Mouse (Mus musculus): ENCODE data around the gene 1110008P14Rik. TPM values are rescaled to one million over a fixed set of nuclear protein-coding genes. Genes with fewer than 3 reads are reported as not detected.
A peak's percentile ranks its signal among the peaks of the same experiment; 100 is the strongest.

Gene 1110008P14Rik
- polyA plus RNA-seq, 1 experiment from 2014 or later, result 51.3 TPM

DNA sequence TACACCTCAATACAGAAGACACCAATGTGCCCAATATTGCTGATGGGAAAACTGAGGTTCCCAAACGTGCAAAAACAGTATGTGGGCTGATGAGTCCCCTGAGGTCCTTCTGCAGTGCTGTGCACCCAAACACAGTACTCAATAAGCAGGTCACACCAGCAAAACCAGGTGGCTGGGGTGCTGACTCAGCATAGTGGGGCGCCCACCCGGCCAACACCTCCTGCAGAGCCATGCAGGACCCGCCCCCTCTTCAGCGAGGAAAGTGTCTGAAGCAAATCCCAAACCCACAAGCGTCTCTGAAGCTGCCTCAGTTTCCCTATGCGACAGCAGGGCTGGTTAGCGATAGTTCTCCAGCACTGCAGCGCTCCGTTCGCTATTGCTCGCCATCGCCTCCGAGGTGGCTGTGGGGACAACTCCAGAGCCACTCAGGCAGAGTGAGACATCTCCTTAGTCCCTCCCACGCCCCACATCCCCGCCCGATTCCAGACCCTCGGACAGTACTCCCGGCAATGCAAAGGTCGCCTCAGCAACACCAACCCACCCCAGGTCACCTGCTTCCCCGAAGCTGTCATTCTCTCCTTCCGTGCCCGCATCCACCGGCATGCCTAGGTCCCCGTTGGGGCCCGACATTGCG is 480 bp downstream of the 1110008P14Rik start:
- Histone ChIP-seq H3K4me3 (ENCODE audit: low read depth, low read length) (peak overlapping the region; percentile 65), H3K9me3 (replicated peaks; ENCODE audit: control insufficient read depth, low read length) (no peaks in the 10 kb centered on the region), H3K9ac (ENCODE audit: low read depth, low read length) (peak overlapping the region; percentile 39), H3K36me3 (ENCODE audit: control insufficient read depth, insufficient read depth, low read length) (peaks cover 21% of the 10 kb centered on the region), H3K27ac (ENCODE audit: low read depth, low read length) (0 out of 2 replicates have a peak overlapping the region, but pooled peaks have one; percentile 37), H3K27me3 (ENCODE audit: control insufficient read depth, insufficient read depth, low read length) (peaks cover 17% of the 10 kb centered on the region), H3K4me2 (peak overlapping the region; percentile 88), H3K4me1 (ENCODE audit: control insufficient read depth, insufficient read depth, low read length) (0 out of 2 replicates have a peak, but pooled peaks cover 5% of the 10 kb centered on the region)
- 1% methylated on average over 27 of the region's 27 CpGs for WGBS (ENCODE audit: insufficient replicate concordance)
- ATAC-seq (replicated peaks; ENCODE audit: insufficient number of reproducible peaks, low FRiP score, low TSS enrichment), result peak; percentile 48

GRCm38 (mm10) chr2:32380001-32380500 is 1.7 kb downstream of the 1110008P14Rik start:
- Histone ChIP-seq H3K4me3 (ENCODE audit: low read depth, low read length) (no peak overlapping the region), H3K27me3 (ENCODE audit: control insufficient read depth, insufficient read depth, low read length) (peaks cover 17% of the 10 kb centered on the region), H3K9ac (ENCODE audit: low read depth, low read length) (no peak overlapping the region), H3K4me1 (ENCODE audit: control insufficient read depth, insufficient read depth, low read length) (peaks cover 14% of the 10 kb centered on the region), H3K9me3 (replicated peaks; ENCODE audit: control insufficient read depth, low read length) (no peaks in the 10 kb centered on the region), H3K4me2 (no peak overlapping the region), H3K36me3 (ENCODE audit: control insufficient read depth, insufficient read depth, low read length) (peaks cover 25% of the 10 kb centered on the region), H3K27ac (ENCODE audit: low read depth, low read length) (no peak overlapping the region)
- ATAC-seq (replicated peaks; ENCODE audit: insufficient number of reproducible peaks, low FRiP score, low TSS enrichment), result no peak
- 87% methylated on average over 7 of the region's 7 CpGs for WGBS (ENCODE audit: insufficient replicate concordance)

DNA sequence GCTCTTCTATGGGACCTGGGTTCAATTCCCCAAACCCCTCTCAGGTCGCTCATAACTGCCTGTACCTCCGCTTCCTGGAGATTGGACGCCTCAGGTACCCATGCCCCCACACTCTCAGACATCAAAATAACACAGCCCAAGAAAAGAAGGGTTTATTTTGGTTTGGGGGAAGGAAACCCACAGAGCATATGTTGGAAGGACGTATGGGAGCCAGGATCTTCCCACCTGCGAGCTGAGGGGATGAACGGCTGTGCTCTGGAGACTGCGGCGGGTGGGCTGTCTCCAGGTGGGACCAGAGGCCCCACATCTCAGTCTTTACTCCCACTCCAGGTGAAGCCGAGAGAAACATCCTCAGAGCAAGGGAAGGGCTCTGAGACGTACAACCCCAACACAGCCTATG is 4.8 kb downstream of the 1110008P14Rik start:
- H3K4me3 ChIP-seq (ENCODE audit: low read depth, low read length), result no peak overlapping the region

GRCm38 (mm10) chr2:32375317-32375940 is 6.3 kb downstream of the 1110008P14Rik start:
- Histone ChIP-seq H3K27ac (ENCODE audit: low read depth, low read length) (no peak overlapping the region), H3K9ac (ENCODE audit: low read depth, low read length) (no peak overlapping the region), H3K9me3 (replicated peaks; ENCODE audit: control insufficient read depth, low read length) (no peaks in the 10 kb centered on the region), H3K27me3 (ENCODE audit: control insufficient read depth, insufficient read depth, low read length) (no peaks in the 10 kb centered on the region), H3K4me3 (ENCODE audit: low read depth, low read length) (no peak overlapping the region), H3K4me2 (no peak overlapping the region; the same call in 1 of the 2 replicates), H3K4me1 (ENCODE audit: control insufficient read depth, insufficient read depth, low read length) (peaks cover 9% of the 10 kb centered on the region), H3K36me3 (ENCODE audit: control insufficient read depth, insufficient read depth, low read length) (peaks cover 54% of the 10 kb centered on the region)
- no peak for ATAC-seq (replicated peaks; ENCODE audit: insufficient number of reproducible peaks, low FRiP score, low TSS enrichment)
- WGBS (ENCODE audit: insufficient replicate concordance), result 70% methylated on average over 13 of the region's 13 CpGs

More for the DNA sequence above, 4.8 kb downstream of the 1110008P14Rik start:
- no peaks in the 10 kb centered on the region for H3K27me3 ChIP-seq (ENCODE audit: control insufficient read depth, insufficient read depth, low read length)
- 87% methylated on average over 10 of the region's 10 CpGs for WGBS (ENCODE audit: insufficient replicate concordance)
- peaks cover 11% of the 10 kb centered on the region for H3K4me1 ChIP-seq (ENCODE audit: control insufficient read depth, insufficient read depth, low read length)
- no peak overlapping the region for H3K9ac ChIP-seq (ENCODE audit: low read depth, low read length)
- H3K9me3 ChIP-seq (replicated peaks; ENCODE audit: control insufficient read depth, low read length), result no peaks in the 10 kb centered on the region
- H3K4me2 ChIP-seq, result no peak overlapping the region
- H3K27ac ChIP-seq (ENCODE audit: low read depth, low read length), result no peak overlapping the region
- H3K36me3 ChIP-seq (ENCODE audit: control insufficient read depth, insufficient read depth, low read length), result peaks cover 43% of the 10 kb centered on the region
- ATAC-seq (replicated peaks; ENCODE audit: insufficient number of reproducible peaks, low FRiP score, low TSS enrichment), result no peak

DNA sequence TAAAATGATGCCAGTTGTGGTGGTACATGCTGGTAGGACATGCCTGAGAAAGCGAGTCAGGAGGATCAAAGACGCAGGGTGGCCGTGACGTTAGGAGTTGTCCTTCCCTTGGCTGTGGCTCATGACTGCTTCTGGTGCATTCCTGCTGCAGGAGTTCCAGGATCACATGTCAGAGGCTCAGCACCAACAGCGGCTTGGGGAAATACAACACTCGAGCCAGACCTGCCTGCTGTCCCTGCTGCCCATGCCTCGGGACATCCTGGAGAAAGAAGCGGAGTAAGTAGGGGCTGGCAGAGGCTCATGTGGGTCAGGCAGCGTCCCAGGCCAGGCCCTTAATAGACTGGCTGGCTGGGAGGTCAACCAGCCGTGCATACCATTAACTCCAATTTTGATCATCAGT is 7.5 kb downstream of the 1110008P14Rik start:
- Histone ChIP-seq H3K9ac (ENCODE audit: low read depth, low read length) (no peak overlapping the region), H3K36me3 (ENCODE audit: control insufficient read depth, insufficient read depth, low read length) (peaks cover 58% of the 10 kb centered on the region), H3K4me1 (ENCODE audit: control insufficient read depth, insufficient read depth, low read length) (peaks cover 9% of the 10 kb centered on the region), H3K9me3 (replicated peaks; ENCODE audit: control insufficient read depth, low read length) (no peaks in the 10 kb centered on the region), H3K27me3 (ENCODE audit: control insufficient read depth, insufficient read depth, low read length) (no peaks in the 10 kb centered on the region), H3K4me2 (no peak overlapping the region), H3K4me3 (ENCODE audit: low read depth, low read length) (no peak overlapping the region), H3K27ac (ENCODE audit: low read depth, low read length) (no peak overlapping the region)
- WGBS (ENCODE audit: insufficient replicate concordance), result 73% methylated on average over 10 of the region's 10 CpGs
- ATAC-seq (replicated peaks; ENCODE audit: insufficient number of reproducible peaks, low FRiP score, low TSS enrichment), result no peak

DNA sequence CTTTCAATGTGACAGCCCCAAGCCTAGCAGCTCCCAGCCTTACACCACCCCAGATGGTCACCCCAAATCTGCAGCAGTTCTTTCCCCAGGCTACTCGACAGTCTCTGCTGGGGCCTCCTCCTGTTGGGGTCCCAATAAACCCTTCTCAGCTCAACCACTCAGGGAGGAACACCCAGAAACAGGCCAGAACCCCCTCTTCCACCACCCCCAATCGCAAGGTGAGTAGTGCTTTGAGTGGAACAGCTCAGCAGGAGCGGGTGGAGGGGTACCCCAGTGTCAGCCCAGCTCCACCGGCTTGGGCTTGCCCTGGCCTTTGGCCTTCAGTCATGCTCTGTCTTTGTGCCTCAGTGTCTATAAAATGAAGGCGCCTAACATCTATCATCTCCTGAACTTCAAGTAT is 14.4 kb downstream of the 1110008P14Rik start:
- H3K4me2 ChIP-seq, result no peak overlapping the region
- H3K4me1 ChIP-seq (ENCODE audit: control insufficient read depth, insufficient read depth, low read length), result peaks cover 6% of the 10 kb centered on the region; the same call in 1 of the 2 replicates
- no peak overlapping the region for H3K9ac ChIP-seq (ENCODE audit: low read depth, low read length)
- WGBS (ENCODE audit: insufficient replicate concordance), result 98% methylated on average over 5 of the region's 5 CpGs
- H3K4me3 ChIP-seq (ENCODE audit: low read depth, low read length), result no peak overlapping the region
- no peaks in the 10 kb centered on the region for H3K27me3 ChIP-seq (ENCODE audit: control insufficient read depth, insufficient read depth, low read length)
- no peak for ATAC-seq (replicated peaks; ENCODE audit: insufficient number of reproducible peaks, low FRiP score, low TSS enrichment)
- peaks cover 36% of the 10 kb centered on the region for H3K36me3 ChIP-seq (ENCODE audit: control insufficient read depth, insufficient read depth, low read length)
- no peak overlapping the region for H3K27ac ChIP-seq (ENCODE audit: low read depth, low read length)
- no peaks in the 10 kb centered on the region for H3K9me3 ChIP-seq (replicated peaks; ENCODE audit: control insufficient read depth, low read length)

DNA sequence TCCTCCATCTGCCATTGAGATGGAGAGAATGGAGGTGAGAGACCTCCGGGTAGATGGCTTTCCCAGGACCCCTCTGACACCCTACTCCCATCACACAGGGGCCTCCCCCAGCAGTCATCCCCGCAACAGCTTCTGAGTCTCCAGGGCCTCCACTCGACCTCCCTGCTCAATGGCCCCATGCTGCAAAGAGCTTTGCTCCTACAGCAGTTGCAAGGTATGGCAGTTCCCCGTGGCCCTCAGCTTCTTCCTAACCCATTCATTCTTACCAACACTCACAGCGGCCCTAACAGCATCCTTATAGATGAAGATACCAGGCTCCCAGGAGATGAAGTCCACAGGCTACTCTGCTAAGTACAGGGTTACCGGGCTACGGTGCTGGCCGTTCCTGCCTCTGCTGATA is 17.6 kb downstream of the 1110008P14Rik start:
- ATAC-seq (replicated peaks; ENCODE audit: insufficient number of reproducible peaks, low FRiP score, low TSS enrichment), result no peak
- H3K9ac ChIP-seq (ENCODE audit: low read depth, low read length), result no peak overlapping the region; the same call in 1 of the 2 replicates
- H3K27me3 ChIP-seq (ENCODE audit: control insufficient read depth, insufficient read depth, low read length), result no peaks in the 10 kb centered on the region
- peaks cover 14% of the 10 kb centered on the region for H3K36me3 ChIP-seq (ENCODE audit: control insufficient read depth, insufficient read depth, low read length)
- peak overlapping the region; percentile 87; the same call in 1 of the 2 replicates for H3K4me3 ChIP-seq (ENCODE audit: low read depth, low read length)
- H3K4me1 ChIP-seq (ENCODE audit: control insufficient read depth, insufficient read depth, low read length), result peaks cover 6% of the 10 kb centered on the region; the same call in 1 of the 2 replicates
- 73% methylated on average over 8 of the region's 8 CpGs for WGBS (ENCODE audit: insufficient replicate concordance)
- H3K9me3 ChIP-seq (replicated peaks; ENCODE audit: control insufficient read depth, low read length), result no peaks in the 10 kb centered on the region
- no peak overlapping the region for H3K27ac ChIP-seq (ENCODE audit: low read depth, low read length)
- H3K4me2 ChIP-seq, result peak overlapping the region; percentile 87

GRCm38 (mm10) chr2:32363376-32364106 is 18.2 kb downstream of the 1110008P14Rik start:
- peak; percentile 26; the same call in 1 of the 2 replicates for ATAC-seq (replicated peaks; ENCODE audit: insufficient number of reproducible peaks, low FRiP score, low TSS enrichment)
- Histone ChIP-seq H3K4me3 (ENCODE audit: low read depth, low read length) (peak overlapping the region; percentile 87), H3K36me3 (ENCODE audit: control insufficient read depth, insufficient read depth, low read length) (peaks cover 13% of the 10 kb centered on the region), H3K9ac (ENCODE audit: low read depth, low read length) (peak overlapping the region; percentile 88), H3K27ac (ENCODE audit: low read depth, low read length) (peak overlapping the region; percentile 92), H3K4me1 (ENCODE audit: control insufficient read depth, insufficient read depth, low read length) (peaks cover 6% of the 10 kb centered on the region; the same call in 1 of the 2 replicates), H3K27me3 (ENCODE audit: control insufficient read depth, insufficient read depth, low read length) (no peaks in the 10 kb centered on the region), H3K9me3 (replicated peaks; ENCODE audit: control insufficient read depth, low read length) (no peaks in the 10 kb centered on the region), H3K4me2 (peak overlapping the region; percentile 87)
- WGBS (ENCODE audit: insufficient replicate concordance), result 8% methylated on average over 19 of the region's 19 CpGs

All from heart, embryonic 11.5 days (tissue).